In genomic region chr4:109985424-109986172, GRCm38 (mm10) we compare ENCODE assay signal across 22 mouse cellular contexts. TPM values are rescaled to one million over a fixed set of nuclear protein-coding genes. Genes with fewer than 3 reads are reported as not detected.
DNase-seq lines count a peak whose midpoint lies in the region; ATAC-seq and TF ChIP-seq lines count a peak whose summit lies in the region.
"Had no signal": no experiment of that assay in that cellular context is flagged by ENCODE, and none has a peak within 500 bp of the region (broad histone marks: within the 10 kb centered on the region; RNA-seq: fewer than 3 reads in every experiment).

No protein-coding gene starts in this region.

- H3K27me3 ChIP-seq in hindbrain, embryonic 11.5 days (ENCODE audit: control insufficient read depth, insufficient read depth, low read length): peaks cover 94% of the 10 kb centered on the region
- peaks cover 96% of the 10 kb centered on the region for H3K27me3 ChIP-seq in hindbrain, embryonic 13.5 days
- peaks cover 63% of the 10 kb centered on the region for H3K27me3 ChIP-seq in forebrain, embryonic 11.5 days (ENCODE audit: control insufficient read depth, insufficient read depth, low read length)
- H3K27me3 ChIP-seq in limb, embryonic 10.5 days (ENCODE audit: low read depth, poor library complexity, severe bottlenecking): peaks cover 100% of the 10 kb centered on the region
- H3K27me3 ChIP-seq: Patski had no signal

- no peak for ATAC-seq in hindbrain, embryonic 11.5 days (ENCODE audit: low FRiP score)
- no peak for ATAC-seq in hindbrain, embryonic 13.5 days (ENCODE audit: low FRiP score)
- ATAC-seq in forebrain, embryonic 11.5 days (replicated peaks; ENCODE audit: low FRiP score): no peak
- no peak for ATAC-seq in megakaryocyte-erythroid progenitor cell, adult 5-6 weeks (replicated peaks; ENCODE audit: low FRiP score, low TSS enrichment, poor library complexity, severe bottlenecking)
- ATAC-seq: Patski had no signal

- 4% methylated on average over 16 of the region's 16 CpGs for WGBS in hindbrain, embryonic 11.5 days
- 1% methylated on average over 16 of the region's 16 CpGs for WGBS in hindbrain, embryonic 13.5 days
- WGBS in forebrain, embryonic 11.5 days: 4% methylated on average over 16 of the region's 16 CpGs
- WGBS in limb, embryonic 10.5 days: 2% methylated on average over 16 of the region's 16 CpGs

- H3K9me3 ChIP-seq in hindbrain, embryonic 11.5 days (ENCODE audit: control insufficient read depth, low read length): no peaks in the 10 kb centered on the region
- H3K9me3 ChIP-seq in hindbrain, embryonic 13.5 days: no peaks in the 10 kb centered on the region
- no peaks in the 10 kb centered on the region for H3K9me3 ChIP-seq in forebrain, embryonic 11.5 days (ENCODE audit: control insufficient read depth, low read length)
- H3K9me3 ChIP-seq in limb, embryonic 10.5 days (replicated peaks): no peaks in the 10 kb centered on the region
- H3K9me3 ChIP-seq: limb, embryonic 13.5 days had no signal

- no peak overlapping the region for H3K4me2 ChIP-seq in hindbrain, embryonic 11.5 days (replicated peaks; ENCODE audit: low read depth, low read length)
- no peak overlapping the region for H3K4me2 ChIP-seq in hindbrain, embryonic 13.5 days
- peak overlapping the region; percentile 71 for H3K4me2 ChIP-seq in forebrain, embryonic 11.5 days (ENCODE audit: low read depth, low read length, severe bottlenecking)
- H3K4me2 ChIP-seq: limb, embryonic 13.5 days had no signal

- DNase-seq in hindbrain, embryonic 11.5 days (ENCODE audit: low spot score): peak; percentile 48
- DNase-seq in brain, embryonic 14.5 days (ENCODE audit: low read depth): peak; percentile 55
- peak; percentile 53 for DNase-seq in forebrain, embryonic 11.5 days (ENCODE audit: low spot score)
- DNase-seq in limb, embryonic 10.5 days (ENCODE audit: low spot score): peak; percentile 42
- DNase-seq in urinary bladder, postnatal 10 days (ENCODE audit: low spot score): no peak
- DNase-seq in kidney, adult 11 months: no peak
- DNase-seq: adrenal gland, postnatal 36 days; cerebellum, adult 9-11 months; heart, postnatal 4 days; kidney, adult 2 months; kidney, postnatal 14 days; spleen, adult 18-20 months; thymus, postnatal 14 days had no signal

- TF ChIP-seq CTCF in brain, embryonic 14.5 days (IDR thresholded peaks at IDR 0.05; ENCODE audit: borderline replicate concordance, extremely low read depth, insufficient read depth, insufficient read length): no peak

- no peak overlapping the region for H3K9ac ChIP-seq in hindbrain, embryonic 11.5 days (ENCODE audit: low read depth, low read length)
- no peak overlapping the region for H3K9ac ChIP-seq in hindbrain, embryonic 13.5 days
- peak overlapping the region; percentile 97 for H3K9ac ChIP-seq in forebrain, embryonic 11.5 days (ENCODE audit: low read length)
- H3K9ac ChIP-seq: limb, embryonic 13.5 days; liver, embryonic 14.5 days had no signal

- no peak overlapping the region for H3K4me3 ChIP-seq in hindbrain, embryonic 11.5 days (ENCODE audit: low read depth, low read length)
- no peak overlapping the region for H3K4me3 ChIP-seq in hindbrain, embryonic 13.5 days
- peak overlapping the region; percentile 81; the same call in 1 of the 2 replicates for H3K4me3 ChIP-seq in forebrain, embryonic 11.5 days (ENCODE audit: low read depth, low read length)
- H3K4me3 ChIP-seq in limb, embryonic 10.5 days: no peak overlapping the region
- H3K4me3 ChIP-seq: erythroblast, embryonic 14.5 days; left cerebral cortex, adult 2 months; limb, embryonic 13.5 days had no signal

- no peaks in the 10 kb centered on the region for H3K36me3 ChIP-seq in hindbrain, embryonic 11.5 days (ENCODE audit: control insufficient read depth, insufficient read depth, low read length)
- H3K36me3 ChIP-seq in hindbrain, embryonic 13.5 days: no peaks in the 10 kb centered on the region
- H3K36me3 ChIP-seq in forebrain, embryonic 11.5 days (ENCODE audit: control insufficient read depth, insufficient read depth, low read length): no peaks in the 10 kb centered on the region
- H3K36me3 ChIP-seq in limb, embryonic 10.5 days: no peaks in the 10 kb centered on the region
- H3K36me3 ChIP-seq: limb, embryonic 13.5 days had no signal

- no peak overlapping the region for H3K27ac ChIP-seq in hindbrain, embryonic 11.5 days (ENCODE audit: low read depth, low read length)
- no peak overlapping the region for H3K27ac ChIP-seq in hindbrain, embryonic 13.5 days
- H3K27ac ChIP-seq in forebrain, embryonic 11.5 days (ENCODE audit: low read depth, low read length): peak overlapping the region; percentile 93
- no peak overlapping the region for H3K27ac ChIP-seq in limb, embryonic 10.5 days
- H3K27ac ChIP-seq: left cerebral cortex, adult 2 months; limb, embryonic 13.5 days; liver, embryonic 14.5 days had no signal

- peaks cover 9% of the 10 kb centered on the region for H3K4me1 ChIP-seq in hindbrain, embryonic 11.5 days (replicated peaks; ENCODE audit: control insufficient read depth, insufficient read depth, low read length)
- H3K4me1 ChIP-seq in hindbrain, embryonic 13.5 days (replicated peaks): peaks cover 21% of the 10 kb centered on the region
- peaks cover 18% of the 10 kb centered on the region for H3K4me1 ChIP-seq in forebrain, embryonic 11.5 days (replicated peaks; ENCODE audit: control insufficient read depth, insufficient read depth, low read length)
- H3K4me1 ChIP-seq in limb, embryonic 10.5 days: peaks cover 33% of the 10 kb centered on the region

- no peak for TF ChIP-seq POLR2A in brain, embryonic 14.5 days (IDR thresholded peaks at IDR 0.05; ENCODE audit: borderline replicate concordance, extremely low read depth, insufficient read depth, insufficient read length, poor library complexity, severe bottlenecking)

RNA-seq across cellular contexts. Expression of gene Dmrta2, which starts 7.7 kb away (rescaled TPM):
- polyA plus RNA-seq in hindbrain, embryonic 11.5 days (2014; fragmentation: Nextera tagmentation; extraction: Ambion mirVana): 0.08 and 0.14 TPM in 2 replicates
- 0.06 and 0.13 TPM in 2 replicates for polyA plus RNA-seq in hindbrain, embryonic 13.5 days (2015; fragmentation: Nextera tagmentation; extraction: Ambion mirVana)
- polyA plus RNA-seq in brain, embryonic 14.5 days (2012; rRNA removed): 8.2 and 22.2 TPM in 2 replicates
- polyA plus RNA-seq in forebrain, embryonic 11.5 days (2014; fragmentation: Nextera tagmentation; extraction: Ambion mirVana): 12.5 and 16.9 TPM in 2 replicates
- 0.20 TPM in 2 replicates for polyA plus RNA-seq in limb, embryonic 10.5 days (2016; fragmentation: Nextera tagmentation; extraction: Ambion mirVana)
- total RNA-seq in megakaryocyte-erythroid progenitor cell, adult 5-6 weeks (2014; fragmentation: Nextera tagmentation): not detected in 2 replicates
- total RNA-seq in megakaryocyte-erythroid progenitor cell, adult 5-6 weeks (2017): 0.23 TPM in 1 of 2 replicates, not detected in the other
- total RNA-seq: megakaryocyte, adult 5-6 weeks had no signal
- polyA plus RNA-seq: heart, embryonic 14.5 days had no signal

Comparison
In these comparisons a context has a peak if more than half of its experiments do, and no peak if none do; other contexts are left out.
1. DNase-seq: peak in hindbrain, embryonic 11.5 days (single experiment), brain, embryonic 14.5 days (single experiment), forebrain, embryonic 11.5 days (single experiment) and limb, embryonic 10.5 days (single experiment); none in urinary bladder, postnatal 10 days (single experiment) and kidney, adult 11 months (single experiment).